Mouse (Mus musculus) embryonic facial prominence, embryonic 10.5 days (tissue): Measurements from ENCODE around the gene C1qtnf5. TPM values are rescaled to one million over a fixed set of nuclear protein-coding genes. Genes with fewer than 3 reads are reported as not detected.

ENCODE experiments used
- DNase-seq: peaks from one replicate; pipeline ENCODE4 v3.0.0-alpha.2; 2017; ENCODE audit warnings: low spot score
- H3K27ac ChIP-seq: fragments of 300-500 bp; sonication (generic); replicated peaks from 2 replicates; pipeline ENCODE4 v1.5.1; 2016; ENCODE audit warnings: mild to moderate bottlenecking
- H3K27me3 ChIP-seq: fragments of 300-500 bp; sonication (generic); replicated peaks from 2 replicates; pipeline ENCODE4 v1.6.1; 2016; ENCODE audit warnings: low read depth, mild to moderate bottlenecking; ENCODE audit not compliant: poor library complexity, severe bottlenecking
- H3K36me3 ChIP-seq: fragments of 300-500 bp; sonication (generic); replicated peaks from 2 replicates; pipeline ENCODE4 v1.6.1; 2016; ENCODE audit warnings: mild to moderate bottlenecking, moderate library complexity
- H3K4me1 ChIP-seq: fragments of 300-500 bp; sonication (generic); 2 replicates; pipeline ENCODE4 v1.6.1; 2016
- H3K4me3 ChIP-seq: fragments of 300-500 bp; sonication (generic); 2 replicates; pipeline ENCODE4 v1.5.1; 2016; ENCODE audit warnings: mild to moderate bottlenecking, moderate library complexity
- H3K9me3 ChIP-seq: fragments of 300-500 bp; sonication (generic); 2 replicates; pipeline ENCODE4 v1.6.1; 2016; ENCODE audit warnings: mild to moderate bottlenecking
- WGBS: fragments of 180-500 bp; shearing (Covaris S2); methylation state at CpG from one replicate; pipeline ENCODE4 v1.1.7; 2016; 5-methylcytosine and 5-hydroxymethylcytosine counted together
- polyA plus RNA-seq: library from polyadenylated mRNA; unstranded; fragments of >200 nt; fragmentation: Nextera tagmentation; extraction: Ambion mirVana; gene quantifications from 2 replicates; pipeline ENCODE4 v1.2.1, GENCODE M21; 2016

The C1qtnf5 gene
- polyA plus RNA-seq, 1 experiment from 2014 or later: 0.27 TPM

DNA sequence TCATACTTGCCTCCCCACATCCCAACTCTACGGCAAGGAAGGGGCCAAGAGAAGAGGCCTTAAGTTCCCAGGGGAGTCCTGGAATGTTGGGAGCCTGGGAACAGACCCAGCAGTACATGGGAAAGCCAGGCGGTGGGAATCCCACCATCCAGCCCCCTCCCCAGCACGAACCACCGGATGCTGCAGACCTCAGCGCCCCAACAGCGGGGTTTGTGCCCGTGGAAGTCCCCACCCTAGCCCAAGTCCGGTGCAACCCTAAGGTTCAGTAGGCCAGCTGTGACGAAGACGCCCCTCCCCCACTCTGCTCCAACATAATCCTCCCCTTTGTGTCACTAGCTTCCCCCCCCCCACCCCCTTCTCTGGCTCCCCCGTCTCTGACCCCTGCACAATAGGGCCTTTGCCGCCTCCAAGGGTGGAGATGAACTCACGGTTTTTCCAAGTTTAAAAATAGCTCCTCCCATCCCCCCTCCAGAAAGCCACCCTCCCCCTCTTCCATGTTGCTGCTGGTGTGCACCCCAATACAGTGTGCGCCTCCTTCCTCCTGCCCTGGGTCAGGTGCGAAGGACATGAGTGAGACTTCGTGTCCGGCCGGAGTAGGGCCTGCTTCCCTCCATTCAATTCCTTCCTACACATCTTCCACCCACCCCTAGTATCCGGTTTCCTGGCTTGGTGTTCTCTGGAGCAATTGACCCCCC is 23.7 kb downstream of the C1qtnf5 start:
- no peaks in the 10 kb centered on the region for H3K36me3 ChIP-seq
- H3K27ac ChIP-seq: peak overlapping the region; percentile 86
- DNase-seq: peak; percentile 74
- H3K4me1 ChIP-seq: peaks cover 72% of the 10 kb centered on the region
- H3K27me3 ChIP-seq: peaks cover 59% of the 10 kb centered on the region
- H3K4me3 ChIP-seq: peak overlapping the region; percentile 57
- H3K9me3 ChIP-seq: no peaks in the 10 kb centered on the region
- WGBS: 9% methylated on average over 19 of the region's 19 CpGs

DNA sequence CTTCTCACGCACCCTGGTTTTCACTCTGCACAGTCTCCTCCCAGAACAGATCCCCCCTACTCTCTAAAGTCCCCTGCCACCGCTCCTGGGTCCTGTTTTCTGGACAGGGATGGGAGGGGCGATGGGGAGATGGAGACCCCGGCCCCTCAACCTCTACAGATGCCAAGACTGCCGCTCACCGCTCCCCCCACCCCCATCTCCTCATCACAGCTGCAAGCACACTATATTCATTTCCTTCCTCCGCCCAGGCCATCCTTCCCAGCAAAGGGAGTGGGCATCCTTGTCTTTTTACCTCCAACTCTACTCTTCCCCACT is 24.2 kb downstream of the C1qtnf5 start:
- DNase-seq: peak; percentile 35
- peak overlapping the region; percentile 86 for H3K27ac ChIP-seq
- H3K4me3 ChIP-seq: peak overlapping the region; percentile 57; the same call in 1 of the 2 replicates
- peaks cover 64% of the 10 kb centered on the region for H3K27me3 ChIP-seq
- no peaks in the 10 kb centered on the region for H3K36me3 ChIP-seq
- peaks cover 74% of the 10 kb centered on the region for H3K4me1 ChIP-seq
- no peaks in the 10 kb centered on the region for H3K9me3 ChIP-seq
- 31% methylated on average over 7 of the region's 7 CpGs for WGBS

DNA sequence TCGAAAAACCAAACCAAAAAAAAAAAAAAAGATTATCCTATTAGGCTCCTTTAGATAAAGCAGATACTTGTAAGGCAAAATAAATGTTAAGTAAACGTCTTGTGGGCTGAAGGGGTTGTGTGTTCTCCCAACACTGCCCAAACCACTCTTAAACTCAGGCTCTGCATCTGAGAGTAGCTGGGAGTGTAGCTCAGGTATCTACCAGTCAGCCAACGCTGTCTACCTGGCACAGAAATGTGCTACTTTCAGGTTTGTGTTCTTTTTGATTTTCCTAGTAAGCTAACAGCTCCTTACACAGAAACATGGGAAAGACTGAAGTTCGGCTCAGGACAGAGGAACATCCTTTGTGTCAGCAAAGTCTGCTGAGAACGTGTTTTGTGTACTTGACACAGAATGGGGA is 25.2 kb downstream of the C1qtnf5 start:
- no peak overlapping the region for H3K4me3 ChIP-seq
- H3K9me3 ChIP-seq: no peaks in the 10 kb centered on the region
- H3K27ac ChIP-seq: no peak overlapping the region
- no peak for DNase-seq
- 60% methylated on average over 5 of the region's 5 CpGs for WGBS
- peaks cover 74% of the 10 kb centered on the region for H3K27me3 ChIP-seq
- peaks cover 70% of the 10 kb centered on the region for H3K4me1 ChIP-seq
- 0 out of 2 replicates have a peak, but pooled peaks cover 3% of the 10 kb centered on the region for H3K36me3 ChIP-seq

DNA sequence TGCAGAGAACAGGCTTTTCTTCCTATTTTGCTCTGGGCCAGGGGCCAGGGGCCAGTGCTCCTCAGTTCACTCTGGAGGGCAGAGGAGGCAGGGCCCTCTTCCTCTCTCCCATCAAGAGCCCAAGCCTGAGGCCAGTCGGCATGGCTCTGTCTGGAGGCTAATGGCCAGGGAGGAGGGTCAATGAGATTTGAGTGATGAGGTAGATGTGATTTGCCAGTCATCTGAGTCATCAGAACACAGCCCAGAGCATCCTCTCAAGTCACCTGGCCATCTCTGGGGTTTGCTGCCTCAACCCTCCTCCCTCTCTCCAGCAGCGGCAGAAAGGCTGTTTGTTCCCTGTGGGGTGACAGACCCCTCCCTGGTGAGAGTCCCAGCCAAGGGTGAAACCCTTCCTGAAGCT is 26.2 kb downstream of the C1qtnf5 start:
- Histone ChIP-seq H3K27ac (peak overlapping the region; percentile 65), H3K4me3 (peak overlapping the region; percentile 70; the same call in 1 of the 2 replicates), H3K36me3 (0 out of 2 replicates have a peak, but pooled peaks cover 3% of the 10 kb centered on the region), H3K27me3 (peaks cover 75% of the 10 kb centered on the region), H3K9me3 (no peaks in the 10 kb centered on the region), H3K4me1 (peaks cover 70% of the 10 kb centered on the region)
- DNase-seq: no peak
- 13% methylated on average over 2 of the region's 2 CpGs for WGBS

DNA sequence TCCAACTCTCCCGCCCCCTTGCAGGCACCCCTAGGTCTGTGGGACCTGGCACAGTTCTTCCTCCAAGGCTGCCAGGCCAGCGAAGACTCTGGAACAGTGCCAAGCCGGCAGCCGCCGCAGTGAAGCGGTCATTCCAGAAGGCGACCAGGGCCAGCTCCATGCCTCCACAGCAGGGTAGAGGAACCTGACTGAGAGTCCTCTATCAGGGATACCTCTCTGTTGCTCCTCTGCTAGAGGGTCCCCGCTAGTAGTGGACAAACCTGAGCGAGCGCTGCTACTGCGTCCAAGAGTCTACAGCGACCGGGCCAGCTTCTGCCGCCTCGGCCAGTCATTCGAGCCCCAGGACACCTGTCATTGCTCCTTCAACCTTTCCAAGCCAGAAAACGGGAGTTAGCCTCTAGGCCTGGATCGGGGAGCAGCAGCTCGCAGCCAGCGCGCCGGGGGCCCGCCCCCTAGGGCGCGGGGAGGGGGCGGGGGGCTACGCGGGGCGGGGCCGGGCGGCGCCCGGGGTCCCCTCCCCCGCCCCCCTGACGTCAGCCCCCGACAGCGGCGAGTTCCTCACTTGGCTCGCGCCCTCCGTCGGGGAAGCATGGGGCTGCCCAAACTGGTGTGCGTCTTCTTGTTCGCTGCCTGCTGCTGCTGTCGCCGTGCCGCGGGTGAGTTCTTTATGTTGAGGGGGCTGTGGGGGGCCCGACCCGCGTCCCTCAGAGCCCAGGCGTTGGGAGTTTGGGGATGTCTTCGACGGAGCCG is 27.2 kb downstream of the C1qtnf5 start, which contains the start of gene Mcam:
TSS of gene Mcam (plus strand) at position 369 of the 750 bp plus-strand sequence.
- Histone ChIP-seq H3K4me1 (peaks cover 69% of the 10 kb centered on the region), H3K36me3 (peaks cover 10% of the 10 kb centered on the region), H3K9me3 (no peaks in the 10 kb centered on the region), H3K4me3 (peak within 1 kb of the TSS; percentile 70), H3K27me3 (peaks cover 68% of the 10 kb centered on the region), H3K27ac (peak within 1 kb of the TSS; percentile 65)
- DNase-seq: peak; percentile 83
- WGBS: 1% methylated on average over 53 of the region's 55 CpGs

DNA sequence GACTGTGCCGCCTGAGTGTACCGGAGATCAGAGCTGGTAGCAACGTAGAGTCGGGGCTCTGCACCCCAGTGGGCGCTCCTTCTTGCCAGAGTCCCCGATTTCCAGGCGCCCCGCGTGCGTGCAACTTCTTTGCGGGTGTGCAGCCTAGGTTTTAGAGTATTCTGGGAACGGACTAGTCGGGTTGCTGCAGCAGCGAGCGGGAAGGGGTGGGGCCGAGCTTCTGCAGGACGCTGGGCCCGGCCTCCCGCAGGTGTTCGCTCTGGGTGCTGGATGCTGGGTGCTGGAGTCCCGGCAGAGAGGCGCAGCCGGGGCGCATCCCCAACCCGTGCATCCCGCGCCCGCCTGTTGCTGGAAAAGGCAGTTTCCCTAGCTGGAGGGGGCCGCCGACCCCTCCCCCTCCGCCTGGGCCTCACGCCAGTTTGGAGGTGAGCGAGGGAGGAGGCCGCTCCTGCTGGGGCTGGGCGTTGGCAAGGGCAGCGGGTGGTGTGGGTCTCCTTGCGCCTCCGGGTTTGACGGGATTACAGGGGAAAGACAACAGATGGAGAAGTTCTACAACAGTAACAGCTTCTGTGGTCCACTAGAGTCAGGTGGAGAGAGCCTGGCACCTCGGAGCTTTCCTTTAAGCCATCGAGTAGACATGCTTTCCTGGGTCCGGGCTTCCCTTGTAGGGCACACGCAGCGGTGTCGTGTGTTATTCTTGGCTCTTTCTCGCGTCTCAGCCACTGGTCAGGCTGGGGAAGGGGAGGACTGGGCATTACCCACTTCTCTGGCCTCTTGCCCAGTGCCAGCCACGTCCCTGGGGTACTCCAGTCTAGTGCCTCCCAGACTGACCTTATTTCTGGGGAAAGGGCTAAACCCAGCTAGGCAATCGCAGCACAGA is 28.0 kb downstream of the C1qtnf5 start:
- Histone ChIP-seq H3K4me3 (peak overlapping the region; percentile 70), H3K27me3 (peaks cover 68% of the 10 kb centered on the region), H3K36me3 (peaks cover 18% of the 10 kb centered on the region), H3K9me3 (no peaks in the 10 kb centered on the region), H3K27ac (peak overlapping the region; percentile 65), H3K4me1 (peaks cover 66% of the 10 kb centered on the region)
- DNase-seq: peak; percentile 54
- 2% methylated on average over 49 of the region's 49 CpGs for WGBS

DNA sequence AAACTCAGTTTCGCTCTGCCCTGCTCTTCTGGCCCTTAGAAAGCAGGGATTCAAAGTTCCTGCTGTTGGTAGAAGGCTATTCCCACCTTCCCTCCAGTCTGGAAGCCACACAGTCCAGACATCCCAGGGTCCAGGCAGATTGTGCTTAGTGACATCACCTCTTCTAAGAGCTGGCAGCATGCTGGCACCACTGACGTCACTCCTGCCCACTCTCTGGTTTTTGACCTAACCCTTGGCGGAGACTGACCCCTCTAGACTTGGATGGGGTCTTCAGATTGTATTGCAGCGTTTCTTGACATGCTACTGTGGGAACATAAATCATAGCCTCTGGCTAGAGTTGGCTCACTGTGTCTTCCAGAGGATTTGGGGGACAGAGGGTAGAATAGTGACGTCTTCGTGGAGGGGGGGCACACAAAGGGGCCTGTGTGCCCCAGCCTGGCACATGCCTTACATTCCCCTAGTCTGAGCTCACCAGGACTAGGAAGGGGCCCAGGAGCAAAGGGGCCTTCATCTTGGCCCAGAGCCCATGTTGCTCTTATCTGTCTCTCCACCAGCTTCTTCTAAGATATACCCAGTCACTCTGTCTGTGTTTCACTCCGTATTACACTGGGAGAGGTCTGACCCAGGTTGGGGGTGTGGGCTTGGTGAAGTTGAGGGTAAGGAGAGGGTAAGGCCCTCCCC is 28.8 kb downstream of the C1qtnf5 start:
- H3K36me3 ChIP-seq: peaks cover 26% of the 10 kb centered on the region
- no peak for DNase-seq
- no peak overlapping the region for H3K27ac ChIP-seq
- H3K4me1 ChIP-seq: peaks cover 62% of the 10 kb centered on the region
- WGBS: 59% methylated on average over 7 of the region's 7 CpGs
- H3K27me3 ChIP-seq: peaks cover 65% of the 10 kb centered on the region
- no peaks in the 10 kb centered on the region for H3K9me3 ChIP-seq
- peak overlapping the region; percentile 70 for H3K4me3 ChIP-seq

DNA sequence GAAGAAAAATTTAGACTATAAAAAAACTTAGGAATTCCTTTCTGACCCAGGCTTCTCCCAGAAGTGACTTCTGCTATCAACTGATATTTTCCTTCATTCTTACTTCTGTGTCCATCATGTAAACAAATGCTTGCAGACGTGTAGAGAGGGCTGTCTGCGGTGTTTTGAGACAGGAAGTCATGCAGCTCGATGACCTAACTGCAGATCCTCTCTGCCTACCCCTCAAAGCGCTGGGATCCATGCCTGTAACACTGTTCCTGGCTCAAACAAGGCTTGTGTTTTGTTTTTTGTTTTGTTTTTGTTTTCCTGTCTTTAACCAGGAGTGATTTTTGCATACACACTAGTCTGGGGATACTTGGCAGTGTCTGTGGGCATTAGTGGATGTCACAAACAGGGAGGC is 30.8 kb downstream of the C1qtnf5 start:
- Histone ChIP-seq H3K9me3 (no peaks in the 10 kb centered on the region), H3K4me1 (peaks cover 49% of the 10 kb centered on the region), H3K27me3 (peaks cover 45% of the 10 kb centered on the region), H3K36me3 (peaks cover 41% of the 10 kb centered on the region), H3K27ac (no peak overlapping the region), H3K4me3 (no peak overlapping the region)
- WGBS: 63% methylated on average over 4 of the region's 4 CpGs
- no peak for DNase-seq

DNA sequence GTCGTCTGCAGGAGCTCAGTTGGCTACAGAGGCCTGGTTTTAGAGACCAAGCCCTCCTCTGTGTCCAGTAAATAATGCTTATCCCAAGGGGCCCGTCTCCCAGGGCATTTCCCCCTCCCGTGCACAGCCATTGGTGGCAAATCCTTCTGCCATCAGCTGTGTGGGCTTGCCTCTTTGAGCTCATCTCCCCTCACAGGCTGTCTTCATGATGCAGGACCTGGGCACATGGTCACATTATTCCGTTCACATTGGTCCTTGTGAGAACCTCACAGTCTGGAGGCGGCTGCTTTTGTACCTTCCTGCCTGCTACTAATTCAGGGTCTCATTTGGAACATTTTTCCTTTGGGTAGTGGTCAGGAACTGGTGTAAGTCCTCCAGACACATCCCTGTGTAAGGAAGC is 34.9 kb downstream of the C1qtnf5 start:
- no peaks in the 10 kb centered on the region for H3K9me3 ChIP-seq
- DNase-seq: no peak

DNA sequence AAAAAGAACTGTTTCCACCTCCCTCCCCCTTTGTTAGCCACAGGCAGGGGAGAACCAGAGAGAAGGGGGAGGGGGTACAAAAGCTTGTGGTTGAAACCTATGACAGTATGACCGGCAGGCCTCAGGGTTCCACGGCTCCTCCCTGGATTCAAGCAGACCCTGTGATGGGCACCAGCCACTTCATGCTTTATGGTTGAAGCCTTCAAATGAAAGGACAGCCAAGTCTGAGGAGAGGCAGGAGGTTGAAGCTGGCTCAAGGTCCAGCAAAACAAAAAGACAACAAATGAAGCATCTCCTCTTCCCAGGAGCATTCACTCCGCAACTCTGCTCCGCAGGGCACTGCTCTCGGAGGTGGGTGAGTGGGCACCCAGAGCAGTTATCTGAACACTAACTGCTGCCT is 36.4 kb downstream of the C1qtnf5 start:
- Histone ChIP-seq H3K27me3 (no peaks in the 10 kb centered on the region), H3K9me3 (no peaks in the 10 kb centered on the region), H3K4me3 (no peak overlapping the region), H3K27ac (no peak overlapping the region), H3K36me3 (peaks cover 81% of the 10 kb centered on the region), H3K4me1 (peaks cover 23% of the 10 kb centered on the region)
- DNase-seq: no peak
- 82% methylated on average over 5 of the region's 5 CpGs for WGBS

More for the DNA sequence above, 34.9 kb downstream of the C1qtnf5 start:
- H3K4me3 ChIP-seq: no peak overlapping the region
- 68% methylated on average over 5 of the region's 5 CpGs for WGBS
- H3K4me1 ChIP-seq: peaks cover 23% of the 10 kb centered on the region
- H3K27me3 ChIP-seq: peaks cover 4% of the 10 kb centered on the region; the same call in 1 of the 2 replicates
- peaks cover 71% of the 10 kb centered on the region for H3K36me3 ChIP-seq
- H3K27ac ChIP-seq: no peak overlapping the region

DNA sequence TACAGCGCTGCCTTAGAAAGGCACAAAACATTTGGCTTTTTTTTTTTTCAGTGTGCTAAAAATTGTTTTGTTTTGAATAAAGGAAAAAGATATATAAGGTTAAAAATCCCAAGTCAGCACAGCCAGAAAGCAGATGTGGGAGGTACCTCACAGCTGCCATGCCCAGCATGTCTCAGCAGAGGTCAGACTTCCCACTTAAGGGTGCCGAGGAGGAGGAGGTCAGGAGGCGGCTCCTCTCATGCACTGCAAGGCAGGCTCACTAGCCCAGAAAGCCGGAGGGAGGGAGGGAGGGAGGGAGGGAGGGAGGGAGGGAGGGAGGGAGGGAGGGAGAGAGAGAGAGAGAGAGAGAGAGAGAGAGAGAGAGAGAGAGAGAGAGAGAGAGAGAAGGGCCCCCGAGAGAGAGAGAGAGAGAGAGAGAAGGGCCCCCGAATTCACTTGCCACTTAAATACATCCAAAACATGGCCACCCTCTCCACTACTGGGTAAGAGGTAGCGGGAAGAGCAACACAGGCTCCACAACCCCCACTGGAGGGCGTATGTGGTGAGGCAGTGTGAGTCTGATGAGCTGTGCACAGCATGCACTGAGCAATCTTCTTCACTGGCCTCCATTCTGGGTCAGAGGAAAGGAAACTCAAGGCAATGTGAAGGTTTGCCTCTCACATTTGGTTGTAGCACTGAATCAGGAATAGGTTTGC is 37.1 kb downstream of the C1qtnf5 start:
- DNase-seq: no peak
- H3K27me3 ChIP-seq: no peaks in the 10 kb centered on the region
- 35% methylated on average over 7 of the region's 8 CpGs for WGBS
- H3K27ac ChIP-seq: no peak overlapping the region
- H3K4me3 ChIP-seq: no peak overlapping the region
- no peaks in the 10 kb centered on the region for H3K9me3 ChIP-seq
- peaks cover 82% of the 10 kb centered on the region for H3K36me3 ChIP-seq
- H3K4me1 ChIP-seq: peaks cover 20% of the 10 kb centered on the region
